Mouse (Mus musculus) embryo, embryonic 11.5 days (tissue): ENCODE measurements at regions not wholly inside any gene's neighbourhood (a gene's known extent, or its start where the extent isn't known, plus 50 kb on each side); places are given as distances from the start of the nearest gene placed in this dataset.

ENCODE experiments used
- DNase-seq: peaks from one replicate; pipeline ENCODE4 v3.0.0-alpha.2; 2012; ENCODE audit warnings: low read depth, low spot score

GRCm38 (mm10) chr4:87401316-87402172, 171.3 kb upstream of the Slc24a2 start:
- no peak for DNase-seq

GRCm38 (mm10) chr4:87386835-87387234, 156.6 kb upstream of the Slc24a2 start:
- no peak for DNase-seq

DNA sequence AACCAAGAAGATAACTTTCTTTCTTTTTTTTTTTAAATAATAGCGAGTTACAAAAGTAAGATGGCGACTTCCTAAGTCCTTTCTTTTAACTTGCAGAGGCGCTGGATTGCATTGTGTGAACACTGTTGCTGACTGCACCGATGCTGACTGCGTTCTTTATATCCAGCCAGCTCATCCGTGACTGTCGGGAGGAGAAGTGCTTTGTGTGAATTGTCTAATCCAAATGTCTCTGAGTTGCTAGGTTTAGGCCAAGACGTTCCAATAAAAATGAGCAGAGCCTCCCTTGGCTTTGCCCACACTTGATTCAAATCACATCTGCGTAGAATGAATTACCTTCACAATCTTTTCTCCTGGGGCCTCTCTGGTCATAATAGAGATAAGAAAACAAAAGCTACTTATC, 156.0 kb upstream of the Slc24a2 start:
- DNase-seq, result no peak

DNA sequence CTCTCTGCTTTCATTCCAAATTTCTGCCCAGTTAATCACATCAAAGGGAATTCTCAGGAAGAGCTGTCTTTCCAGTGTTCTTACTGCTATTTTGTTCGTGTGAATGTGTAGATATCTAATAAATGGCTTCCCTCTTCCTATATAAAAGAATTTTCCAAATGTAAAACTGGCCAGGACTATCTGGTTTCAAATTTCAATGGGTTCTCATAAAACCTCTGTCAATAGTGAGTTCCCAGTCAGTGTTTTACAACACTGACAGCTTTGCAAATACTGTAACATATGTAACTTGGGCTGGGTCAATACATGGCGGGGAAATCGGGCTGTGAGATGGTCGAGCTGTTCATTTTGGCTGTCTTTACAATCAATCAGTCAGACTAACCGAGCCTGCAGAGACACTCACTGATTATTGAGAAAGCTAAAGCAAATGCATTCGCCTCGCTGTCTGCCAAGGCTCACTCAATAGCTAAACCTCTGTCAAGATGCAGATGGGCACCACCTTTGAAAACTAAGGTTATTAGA, 155.0 kb upstream of the Slc24a2 start:
- no peak for DNase-seq

GRCm38 (mm10) chr4:87384469-87385044, 154.3 kb upstream of the Slc24a2 start:
- no peak for DNase-seq

GRCm38 (mm10) chr4:87380716-87381115, 150.4 kb upstream of the Slc24a2 start:
- DNase-seq, result no peak

DNA sequence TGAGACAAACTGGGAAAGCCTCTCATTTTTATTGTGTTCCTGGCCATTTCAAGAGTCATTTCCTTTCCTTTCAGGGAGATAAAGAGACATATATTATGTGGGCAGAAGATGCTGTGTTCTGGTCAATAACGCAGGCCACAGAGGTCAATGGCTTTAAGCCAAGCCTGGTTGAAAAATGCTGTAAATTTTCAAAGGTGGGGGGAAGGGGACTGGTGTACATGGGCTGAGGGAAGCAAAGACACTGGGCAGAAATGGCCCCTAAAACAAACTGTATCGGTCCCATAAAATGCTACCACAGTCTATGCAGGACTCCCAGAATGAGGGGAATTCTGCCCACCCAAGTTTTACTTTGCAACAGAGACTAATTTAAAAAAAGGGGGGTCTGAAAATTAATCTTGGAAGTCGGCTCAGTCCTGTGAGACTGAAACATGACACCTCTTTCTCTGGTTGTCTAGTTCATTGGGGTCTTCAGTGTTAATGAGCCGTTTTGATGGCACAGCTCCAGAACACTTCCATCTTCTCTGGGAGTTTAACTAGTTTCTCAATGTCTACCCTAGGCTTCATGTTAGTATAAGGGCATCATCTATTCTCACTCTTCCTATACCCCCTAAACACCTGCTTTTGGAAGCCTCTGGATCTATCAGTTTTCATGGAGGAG, 149.4 kb upstream of the Slc24a2 start:
- DNase-seq, result no peak

DNA sequence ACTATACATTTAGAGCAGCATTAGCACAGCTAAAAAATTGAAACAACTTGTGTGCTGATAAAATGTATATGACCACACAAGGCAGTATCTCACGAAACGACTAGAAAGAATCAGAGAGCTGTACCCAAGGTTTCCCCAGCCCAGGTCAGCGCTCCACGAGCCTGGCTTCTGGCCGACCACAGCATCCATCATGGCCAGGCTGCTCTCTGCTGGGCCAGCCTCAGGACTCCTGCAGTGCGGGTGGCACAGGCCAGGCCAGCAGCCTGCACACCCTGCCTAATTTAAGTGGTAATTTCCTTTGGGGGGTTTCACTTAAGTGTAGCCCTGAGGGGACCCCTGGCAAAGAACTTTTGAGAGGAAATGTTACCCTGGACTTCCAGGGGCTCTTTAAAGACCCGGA, 141.7 kb upstream of the Slc24a2 start:
- DNase-seq, result no peak

- DNase-seq, result no peak
These were observed 139.5 kb upstream of the Slc24a2 start for GRCm38 (mm10) chr4:87369626-87370234.

DNA sequence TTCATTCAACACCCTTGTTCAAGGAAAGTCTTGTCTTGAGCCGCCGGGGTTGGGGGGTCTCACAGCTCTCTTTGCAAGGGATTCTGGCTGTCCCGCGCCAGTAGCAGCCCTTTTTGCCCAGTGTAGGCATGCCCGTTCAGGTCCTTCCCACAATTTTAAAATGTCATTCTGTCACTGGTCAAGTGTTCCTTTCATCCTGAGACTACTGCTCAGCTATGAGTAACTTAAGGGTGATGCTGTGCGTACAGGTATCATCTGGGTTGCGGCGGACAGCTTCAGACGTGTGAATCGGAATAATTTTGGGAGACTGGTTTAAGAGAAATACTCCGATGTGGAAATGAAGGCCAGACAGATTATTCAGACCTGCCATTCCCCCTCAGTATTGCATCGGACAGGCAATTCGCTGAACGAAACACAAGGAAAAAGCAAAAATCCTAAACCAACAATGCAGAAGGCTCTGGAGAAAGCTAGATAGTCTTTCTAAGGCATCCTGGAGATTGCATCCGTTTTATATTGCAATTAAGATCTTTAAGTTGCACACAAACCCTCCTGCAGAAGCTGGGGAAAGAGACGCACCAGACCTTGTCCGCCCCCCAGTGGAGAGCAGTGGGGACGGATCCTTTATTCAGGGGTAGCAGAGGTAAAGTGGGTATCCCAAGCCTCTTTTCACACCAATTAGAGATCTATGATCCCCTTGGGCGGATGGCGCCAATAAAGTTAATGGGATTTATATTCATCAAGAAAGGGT, 138.3 kb upstream of the Slc24a2 start:
- DNase-seq, result peak; percentile 56

DNA sequence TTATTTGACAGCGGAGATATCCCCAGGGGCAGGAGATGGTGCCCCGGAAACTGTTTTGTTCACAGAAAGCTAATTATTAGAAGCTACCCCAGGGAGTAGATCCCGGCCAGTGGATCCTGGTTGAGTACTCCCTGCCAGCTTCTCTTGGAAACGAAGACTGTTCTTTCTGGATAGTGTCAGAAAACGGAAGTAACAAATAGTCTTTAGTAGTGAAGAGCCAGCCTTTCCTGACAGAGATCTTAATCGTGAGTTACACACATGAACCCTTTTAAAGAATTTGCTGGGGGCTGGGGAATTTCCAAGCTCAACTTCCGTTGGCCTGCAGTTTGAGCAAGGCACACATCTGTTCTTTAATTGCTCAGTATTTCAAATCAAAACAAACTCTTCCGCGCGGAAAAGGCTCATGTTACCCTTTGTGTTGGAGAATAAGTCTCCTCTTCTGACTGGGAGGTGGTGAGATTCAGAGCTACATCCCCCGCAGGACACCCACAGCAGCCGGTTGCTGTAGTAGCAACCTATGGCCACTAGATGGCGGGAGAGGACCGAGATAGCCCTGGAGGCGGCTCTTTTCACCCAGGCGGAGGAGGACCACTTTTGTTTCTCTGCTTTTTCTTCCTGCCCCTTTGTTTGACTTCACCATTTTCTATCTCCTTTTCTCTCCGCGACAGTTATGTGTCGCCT, 137.6 kb upstream of the Slc24a2 start:
- peak; percentile 81 for DNase-seq

GRCm38 (mm10) chr4:87362201-87362600, 131.9 kb upstream of the Slc24a2 start:
- DNase-seq, result no peak

DNA sequence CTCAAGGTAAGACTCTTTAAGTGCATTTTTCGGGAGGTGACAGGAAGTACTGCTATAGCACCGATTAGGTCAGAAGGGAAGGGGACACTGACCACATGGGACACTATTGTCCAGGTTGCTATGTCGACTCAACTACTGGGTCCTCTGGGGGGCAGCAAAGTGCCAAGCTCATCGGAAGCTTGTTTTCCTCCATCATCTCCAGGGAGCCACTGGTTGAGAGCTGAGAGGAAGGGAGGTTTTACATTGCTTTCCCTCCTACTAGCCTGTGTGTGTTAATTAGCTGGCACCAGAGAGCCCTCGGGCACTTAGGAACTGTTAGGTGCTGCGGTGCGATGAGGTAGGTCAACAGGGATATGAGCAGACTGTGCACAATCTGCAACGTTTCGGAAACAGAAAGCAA, 129.2 kb upstream of the Slc24a2 start:
- no peak for DNase-seq

GRCm38 (mm10) chr4:87359004-87359403, 128.7 kb upstream of the Slc24a2 start:
- no peak for DNase-seq

GRCm38 (mm10) chr4:87332968-87333367, 102.7 kb upstream of the Slc24a2 start:
- no peak for DNase-seq

DNA sequence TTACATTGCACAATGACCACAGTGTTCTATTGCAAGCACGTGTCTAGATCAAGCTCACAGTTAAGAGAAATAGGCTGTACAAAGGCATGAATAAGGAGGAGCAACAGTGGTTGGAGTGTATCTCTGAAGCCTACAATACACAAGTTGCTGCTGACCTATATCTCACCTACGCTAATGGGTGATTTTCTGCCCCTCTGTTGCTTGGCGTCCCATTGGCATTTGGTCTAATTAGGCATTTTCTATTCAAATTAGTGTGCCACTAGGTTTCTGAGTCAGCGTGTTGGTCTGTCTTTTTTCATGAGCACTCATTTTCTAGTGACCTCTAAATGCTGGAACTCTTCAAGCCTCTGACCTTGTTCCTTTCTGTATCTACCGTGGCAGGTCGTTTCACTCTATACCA, 98.9 kb upstream of the Slc24a2 start:
- no peak for DNase-seq

GRCm38 (mm10) chr4:87321726-87322349, 91.6 kb upstream of the Slc24a2 start:
- no peak for DNase-seq

DNA sequence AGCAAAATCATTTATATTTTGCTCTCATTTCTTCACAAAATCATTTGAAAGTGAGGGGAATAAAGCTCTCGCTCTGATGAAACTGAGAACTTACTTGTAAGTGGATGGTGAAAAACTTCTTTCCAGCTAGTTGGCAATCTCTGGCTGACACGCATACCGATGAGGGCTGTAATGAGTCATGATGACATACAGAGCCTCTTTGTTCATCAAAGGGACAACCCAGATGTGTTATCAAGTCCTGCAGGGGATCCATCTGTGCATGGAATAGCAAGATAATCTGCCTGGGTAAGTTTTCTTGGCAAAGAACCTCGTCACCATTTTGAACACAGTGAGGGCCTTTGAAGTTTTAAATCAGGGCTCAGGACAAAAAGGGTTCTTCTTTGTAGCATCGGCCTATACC, 67.9 kb upstream of the Slc24a2 start:
- no peak for DNase-seq

DNA sequence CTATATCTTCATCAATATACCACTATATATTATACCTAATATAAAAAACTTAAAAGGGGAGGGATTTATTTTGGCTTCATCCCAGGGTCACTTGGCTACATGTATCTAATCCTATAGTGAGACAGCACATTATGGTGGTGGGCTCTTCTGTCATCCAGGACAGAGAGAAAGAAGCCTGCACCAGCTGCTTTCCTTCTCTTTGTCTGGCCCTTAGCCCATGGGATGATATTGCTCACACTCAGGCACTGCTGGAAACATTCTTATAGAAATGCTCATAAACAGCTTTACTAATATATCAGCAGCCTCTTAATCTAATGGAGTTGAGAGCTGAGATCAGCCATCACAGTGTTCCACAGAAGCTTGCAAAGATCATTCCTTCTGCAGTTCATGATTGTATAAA, 64.3 kb upstream of the Slc24a2 start:
- no peak for DNase-seq
